In genomic region chr3:27703531-27703930, GRCm38 (mm10) we compare ENCODE assay signal across 21 mouse cellular contexts.
"Had no signal": no experiment of that assay in that cellular context is flagged by ENCODE, and none has a peak within 500 bp of the region (broad histone marks: within the 10 kb centered on the region; RNA-seq: fewer than 3 reads in every experiment).

No protein-coding gene starts in this region.

- H3K27me3 ChIP-seq: kidney, embryonic 15.5 days; limb, embryonic 12.5 days; limb, embryonic 15.5 days; neural tube, embryonic 12.5 days; neural tube, embryonic 15.5 days; stomach, embryonic 15.5 days had no signal

- H3K9me3 ChIP-seq: kidney, embryonic 15.5 days; limb, embryonic 12.5 days; limb, embryonic 15.5 days; liver, embryonic 12.5 days; liver, embryonic 15.5 days; neural tube, embryonic 12.5 days; neural tube, embryonic 15.5 days; stomach, embryonic 15.5 days had no signal

- ATAC-seq: liver, embryonic 12.5 days had no signal

- H3K36me3 ChIP-seq: limb, embryonic 12.5 days; liver, embryonic 15.5 days; neural tube, embryonic 12.5 days; neural tube, embryonic 15.5 days; stomach, embryonic 15.5 days had no signal

- H3K4me2 ChIP-seq: kidney, embryonic 15.5 days; limb, embryonic 12.5 days; limb, embryonic 15.5 days; liver, embryonic 12.5 days; liver, embryonic 15.5 days; midbrain, embryonic 11.5 days; neural tube, embryonic 12.5 days; neural tube, embryonic 15.5 days; stomach, embryonic 15.5 days had no signal

- H3K27ac ChIP-seq: kidney, embryonic 15.5 days; limb, embryonic 12.5 days; limb, embryonic 15.5 days; liver, embryonic 12.5 days; liver, embryonic 15.5 days; neural tube, embryonic 12.5 days; neural tube, embryonic 15.5 days; stomach, embryonic 15.5 days had no signal

- H3K4me3 ChIP-seq: kidney, embryonic 15.5 days; limb, embryonic 12.5 days; limb, embryonic 15.5 days; liver, embryonic 12.5 days; liver, embryonic 15.5 days; neural tube, embryonic 12.5 days; neural tube, embryonic 15.5 days; stomach, embryonic 15.5 days had no signal

- H3K9ac ChIP-seq: kidney, embryonic 15.5 days; limb, embryonic 12.5 days; limb, embryonic 15.5 days; liver, embryonic 12.5 days; liver, embryonic 15.5 days; neural tube, embryonic 12.5 days; neural tube, embryonic 15.5 days; stomach, embryonic 15.5 days had no signal

- DNase-seq: kidney, adult 8-10 months; kidney, postnatal 10 days; kidney, postnatal 36 days; left cerebral cortex, postnatal 4 days; lung, adult 2 months; lung, postnatal 14 days; lung, postnatal 4 days; midbrain, embryonic 14.5 days; right cerebral cortex, adult 18-20 months; right cerebral cortex, postnatal 14 days; spleen, adult 18-20 months; thymus, postnatal 25 days had no signal
